Comparison of ENCODE assay signal across 29 mouse cellular contexts in genomic region chrX:164445601-164446000, GRCm38 (mm10). TPM values are rescaled to one million over a fixed set of nuclear protein-coding genes. Genes with fewer than 3 reads are reported as not detected.
"Had no signal": no experiment of that assay in that cellular context is flagged by ENCODE, and none has a peak within 500 bp of the region (broad histone marks: within the 10 kb centered on the region; RNA-seq: fewer than 3 reads in every experiment).

No protein-coding gene starts in this region.

- H3K4me2 ChIP-seq: embryonic facial prominence, embryonic 12.5 days; embryonic facial prominence, embryonic 13.5 days; embryonic facial prominence, embryonic 15.5 days; forebrain, embryonic 12.5 days; forebrain, embryonic 13.5 days; forebrain, embryonic 15.5 days had no signal

- H3K27ac ChIP-seq: embryonic facial prominence, embryonic 10.5 days; embryonic facial prominence, embryonic 12.5 days; embryonic facial prominence, embryonic 13.5 days; embryonic facial prominence, embryonic 15.5 days; forebrain, embryonic 10.5 days; forebrain, embryonic 12.5 days; forebrain, embryonic 13.5 days; forebrain, embryonic 15.5 days; gastrocnemius, adult 2 months had no signal

- DNase-seq: cerebellum, adult 2 months; cerebellum, adult 8-10 months; cerebellum, adult 9-10 months; cerebellum, adult 9-11 months; cerebellum, postnatal 10 days; cerebellum, postnatal 36 days; embryo, embryonic 11 days; forebrain, postnatal 0 days; gastrocnemius, adult 2 months; gastrocnemius, postnatal 10 days; gastrocnemius, postnatal 14 days; gastrocnemius, postnatal 25 days; gastrocnemius, postnatal 36 days; heart, adult 11 months; heart, adult 18-20 months had no signal

- ATAC-seq: forebrain, embryonic 13.5 days; forebrain, embryonic 14.5 days; forebrain, embryonic 15.5 days; forebrain, embryonic 16.5 days; forebrain, postnatal 0 days had no signal

- H3K36me3 ChIP-seq: embryonic facial prominence, embryonic 10.5 days; embryonic facial prominence, embryonic 12.5 days; embryonic facial prominence, embryonic 13.5 days; embryonic facial prominence, embryonic 15.5 days; forebrain, embryonic 10.5 days; forebrain, embryonic 12.5 days; forebrain, embryonic 15.5 days had no signal

- H3K27me3 ChIP-seq: embryonic facial prominence, embryonic 15.5 days; forebrain, embryonic 15.5 days had no signal

- H3K4me3 ChIP-seq: embryonic facial prominence, embryonic 10.5 days; embryonic facial prominence, embryonic 12.5 days; embryonic facial prominence, embryonic 13.5 days; embryonic facial prominence, embryonic 15.5 days; erythroblast, embryonic 14.5 days; forebrain, embryonic 10.5 days; forebrain, embryonic 12.5 days; forebrain, embryonic 13.5 days; forebrain, embryonic 15.5 days; gastrocnemius, adult 2 months had no signal

- H3K9ac ChIP-seq: embryonic facial prominence, embryonic 12.5 days; embryonic facial prominence, embryonic 13.5 days; embryonic facial prominence, embryonic 15.5 days; forebrain, embryonic 12.5 days; forebrain, embryonic 13.5 days; forebrain, embryonic 15.5 days; forebrain, postnatal 0 days had no signal

- H3K9me3 ChIP-seq: embryonic facial prominence, embryonic 10.5 days; embryonic facial prominence, embryonic 12.5 days; embryonic facial prominence, embryonic 13.5 days; embryonic facial prominence, embryonic 15.5 days; forebrain, embryonic 10.5 days; forebrain, embryonic 12.5 days; forebrain, embryonic 13.5 days; forebrain, embryonic 15.5 days had no signal

- H3K4me1 ChIP-seq: embryonic facial prominence, embryonic 10.5 days; embryonic facial prominence, embryonic 12.5 days; embryonic facial prominence, embryonic 13.5 days; embryonic facial prominence, embryonic 15.5 days; forebrain, embryonic 10.5 days; forebrain, embryonic 12.5 days; forebrain, embryonic 13.5 days; forebrain, embryonic 15.5 days had no signal

RNA-seq across cellular contexts. Expression of gene Asb11, which starts 8.8 kb away (rescaled TPM):
- total RNA-seq: common myeloid progenitor, adult 5-6 weeks; forebrain, postnatal 0 days had no signal
- polyA plus RNA-seq: embryonic facial prominence, embryonic 10.5 days; embryonic facial prominence, embryonic 11.5 days; embryonic facial prominence, embryonic 12.5 days; embryonic facial prominence, embryonic 13.5 days; embryonic facial prominence, embryonic 15.5 days; erythroblast, embryonic 14.5 days; forebrain, embryonic 10.5 days; forebrain, embryonic 11.5 days; forebrain, embryonic 12.5 days; forebrain, embryonic 13.5 days; forebrain, embryonic 14.5 days; forebrain, embryonic 16.5 days had no signal
